Mouse (Mus musculus): ENCODE measurements around the gene Sept9.

- no peak for TF ChIP-seq CTCF (IDR thresholded peaks at IDR 0.05; ENCODE audit: low read depth, low read length)
- no peak for TF ChIP-seq TAL1 (conservative IDR thresholded peaks at IDR 0.05; ENCODE audit: low read depth, low read length)
Measured at GRCm38 (mm10) chr11:117373870-117374269, 174.4 kb downstream of the Sept9 start.

All from G1E (cell line).